Mouse (Mus musculus) midbrain, postnatal 0 days (tissue): Measurements from ENCODE around the gene Smpd4. TPM values are rescaled to one million over a fixed set of nuclear protein-coding genes. Genes with fewer than 3 reads are reported as not detected.
"Not testable (repeated sequence)": the region's sequence is repeated elsewhere in the genome, so short reads cannot be mapped to it uniquely, and the experiment has no call there.

ENCODE experiments used
- ATAC-seq: fragments of 200-750 bp; cut with Nextera tagmentation; 2 replicates; pipeline ENCODE4 v1.8.0; 2017; ENCODE audit warnings: moderate number of reproducible peaks, mild to moderate bottlenecking, moderate TSS enrichment, moderate library complexity; ENCODE audit not compliant: low FRiP score
- DNase-seq: peaks from one replicate; pipeline ENCODE4 v3.0.0-alpha.2; 2015; ENCODE audit warnings: low spot score
- H3K27ac ChIP-seq: fragments of 300-500 bp; sonication (generic); 2 replicates; pipeline ENCODE4 v1.5.1; 2014; ENCODE audit warnings: low read depth, mild to moderate bottlenecking, low read length, mixed read lengths
- H3K27me3 ChIP-seq: fragments of 300-500 bp; sonication (generic); 2 replicates; pipeline ENCODE4 v1.6.1; 2014; ENCODE audit warnings: low read length, control low read depth, mixed read lengths; ENCODE audit not compliant: insufficient read depth
- H3K36me3 ChIP-seq: fragments of 300-500 bp; sonication (generic); 2 replicates; pipeline ENCODE4 v1.6.1; 2014; ENCODE audit warnings: low read length, control low read depth, mixed read lengths; ENCODE audit not compliant: insufficient read depth
- H3K4me1 ChIP-seq: fragments of 300-500 bp; sonication (generic); 2 replicates; pipeline ENCODE4 v1.6.1; 2014; ENCODE audit warnings: mild to moderate bottlenecking, control low read depth, antibody characterized with exemption, low read length, mixed read lengths; ENCODE audit not compliant: insufficient read depth
- H3K4me2 ChIP-seq: fragments of 300-500 bp; sonication (generic); 2 replicates; pipeline ENCODE4 v1.6.1; 2014; ENCODE audit warnings: low read depth, mild to moderate bottlenecking, low read length, mixed read lengths; ENCODE audit not compliant: poor library complexity, severe bottlenecking
- H3K4me3 ChIP-seq: fragments of 300-500 bp; sonication (generic); 2 replicates; pipeline ENCODE4 v1.5.1; 2014; ENCODE audit warnings: low read depth, mild to moderate bottlenecking, low read length, moderate library complexity
- H3K9ac ChIP-seq: fragments of 300-500 bp; sonication (generic); replicated peaks from 2 replicates; pipeline ENCODE4 v1.6.1; 2014; ENCODE audit warnings: mild to moderate bottlenecking, low read length, moderate library complexity, mixed read lengths; ENCODE audit not compliant: poor library complexity, severe bottlenecking
- H3K9me3 ChIP-seq: fragments of 300-500 bp; sonication (generic); 2 replicates; pipeline ENCODE4 v1.6.1; 2016; ENCODE audit warnings: low read length, control low read depth
- CTCF ChIP-seq: IDR thresholded peaks from 2 replicates; pipeline ENCODE4 v1.5.1; 2016; ENCODE audit warnings: antibody characterized with exemption, mild to moderate bottlenecking
- WGBS: fragments of 180-500 bp; shearing (Covaris S2); extraction: QIAGEN DNeasy Blood & Tissue Kit; methylation state at CpG from one replicate; pipeline ENCODE4 v1.1.7; 2014; 5-methylcytosine and 5-hydroxymethylcytosine counted together
- polyA plus RNA-seq: library from polyadenylated mRNA; unstranded; fragments of >200 nt; fragmentation: Nextera tagmentation; extraction: Ambion mirVana; gene quantifications from 2 replicates; pipeline ENCODE4 v1.2.1, GENCODE M21; 2015
- total RNA-seq: library from RNA; depleted of rRNA; stranded (reverse); fragments of >200 nt; gene quantifications from 2 replicates; pipeline ENCODE4 v1.2.3, GENCODE M21; 2014

Gene Smpd4
- total and polyA plus RNA-seq, 2 experiments from 2014 or later, result 23.4 to 58.5 TPM

DNA sequence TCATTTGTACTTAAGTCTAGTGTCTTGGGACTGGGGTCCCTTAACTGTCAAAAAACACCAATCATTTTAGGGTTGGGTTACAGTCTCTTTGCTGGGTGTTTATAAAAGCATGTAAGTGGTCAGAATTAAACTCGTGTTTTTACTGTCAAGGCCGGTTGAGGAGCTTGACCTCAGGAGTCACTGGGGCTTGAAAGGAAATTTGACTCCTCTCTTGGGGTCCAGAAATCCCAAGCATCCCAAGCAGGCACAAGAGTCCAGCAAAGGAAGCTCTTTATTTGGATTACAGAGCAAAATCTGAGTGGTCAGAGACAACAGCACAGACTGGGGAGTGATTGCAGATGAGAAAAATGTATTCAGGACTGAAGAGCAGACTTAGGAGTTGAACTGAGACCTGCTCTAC, 28.4 kb upstream of the Smpd4 start:
- ATAC-seq (no peak), DNase-seq (no peak)
- Histone ChIP-seq H3K27me3 (no peaks in the 10 kb centered on the region), H3K9me3 (no peaks in the 10 kb centered on the region), H3K27ac (no peak overlapping the region), H3K36me3 (no peaks in the 10 kb centered on the region), H3K9ac (no peak overlapping the region), H3K4me1 (no peaks in the 10 kb centered on the region), H3K4me3 (no peak overlapping the region), H3K4me2 (no peak overlapping the region)
- WGBS, result 43% methylated on average over 2 of the region's 2 CpGs
- no peak for TF ChIP-seq CTCF

DNA sequence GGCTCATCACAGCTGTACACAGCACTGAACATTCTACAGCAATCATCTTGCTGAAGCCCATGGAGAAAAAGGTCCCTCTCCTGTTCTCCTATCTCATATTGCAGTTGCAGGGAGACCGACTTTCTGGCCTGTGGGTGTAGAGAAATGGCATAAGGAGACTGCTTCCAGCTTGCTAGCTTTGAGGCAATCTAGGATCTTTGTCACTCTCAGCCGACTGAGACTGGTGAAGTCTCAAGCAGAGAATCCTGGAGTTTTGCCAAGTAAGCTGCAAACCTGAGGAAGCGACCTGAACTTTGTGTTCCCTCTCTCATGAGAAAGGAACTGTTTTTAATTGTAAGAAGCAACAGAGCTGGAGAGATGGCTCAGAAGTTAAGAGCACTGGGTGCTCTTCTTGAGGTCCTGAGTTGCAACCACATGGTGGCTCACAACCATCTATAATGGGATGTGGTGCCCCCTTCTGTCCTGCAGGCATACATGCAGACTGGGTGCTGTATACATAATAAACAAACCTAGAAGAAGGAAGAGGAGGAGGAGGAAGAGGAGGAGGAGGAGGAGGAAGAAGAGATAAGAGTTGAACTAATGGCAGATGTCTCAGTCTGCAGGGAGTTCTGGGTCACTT, 18.1 kb upstream of the Smpd4 start:
- DNase-seq, result no peak
- H3K27ac ChIP-seq, result no peak overlapping the region
- no peaks in the 10 kb centered on the region for H3K9me3 ChIP-seq
- no peaks in the 10 kb centered on the region for H3K36me3 ChIP-seq
- H3K9ac ChIP-seq, result no peak overlapping the region
- no peaks in the 10 kb centered on the region for H3K4me1 ChIP-seq
- peak; percentile 34; the same call in 1 of the 2 replicates for TF ChIP-seq CTCF
- 64% methylated on average over 3 of the region's 3 CpGs for WGBS
- H3K4me3 ChIP-seq, result no peak overlapping the region
- ATAC-seq, result no peak
- H3K27me3 ChIP-seq, result no peaks in the 10 kb centered on the region
- H3K4me2 ChIP-seq, result no peak overlapping the region

DNA sequence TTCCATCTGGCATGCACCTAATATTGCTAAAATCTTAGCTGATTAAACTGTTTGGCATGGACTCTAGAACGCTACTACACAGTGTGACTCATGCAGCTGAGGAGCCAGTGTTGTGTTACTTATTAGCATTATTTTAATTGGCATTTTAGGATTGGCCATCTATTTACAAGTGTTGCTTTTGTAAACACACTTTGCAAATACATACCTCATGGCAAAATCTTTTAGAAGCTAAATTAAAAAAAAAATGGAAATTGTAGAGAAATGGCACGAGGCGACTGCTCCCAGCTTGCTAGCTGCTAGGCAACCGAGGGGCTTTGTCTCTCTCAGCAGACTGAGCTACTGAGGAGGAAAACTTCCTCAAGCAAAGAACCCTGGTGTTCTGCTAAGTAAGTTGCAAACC, 14.2 kb upstream of the Smpd4 start:
- no peaks in the 10 kb centered on the region for H3K9me3 ChIP-seq
- no peaks in the 10 kb centered on the region for H3K27me3 ChIP-seq
- 38% methylated on average over 4 of the region's 4 CpGs for WGBS
- DNase-seq, result peak; percentile 28
- H3K4me1 ChIP-seq, result no peaks in the 10 kb centered on the region
- H3K4me3 ChIP-seq, result no peak overlapping the region
- ATAC-seq, result no peak
- TF ChIP-seq CTCF, result no peak
- H3K9ac ChIP-seq, result no peak overlapping the region
- H3K27ac ChIP-seq, result no peak overlapping the region
- H3K36me3 ChIP-seq, result no peaks in the 10 kb centered on the region
- no peak overlapping the region for H3K4me2 ChIP-seq

- WGBS, result 79% methylated on average over 5 of the region's 5 CpGs
Observed at GRCm38 (mm10) chr16:17605684-17606083, 13.5 kb upstream of the Smpd4 start.

GRCm38 (mm10) chr16:17611383-17611782, 7.8 kb upstream of the Smpd4 start:
- no peaks in the 10 kb centered on the region for H3K9me3 ChIP-seq
- TF ChIP-seq CTCF, result no peak
- no peak for ATAC-seq
- H3K4me3 ChIP-seq, result no peak overlapping the region
- H3K9ac ChIP-seq, result no peak overlapping the region
- no peak overlapping the region for H3K27ac ChIP-seq
- H3K4me2 ChIP-seq, result no peak overlapping the region
- no peaks in the 10 kb centered on the region for H3K4me1 ChIP-seq
- H3K36me3 ChIP-seq, result no peaks in the 10 kb centered on the region
- no peak for DNase-seq
- 67% methylated on average over 4 of the region's 4 CpGs for WGBS
- H3K27me3 ChIP-seq, result no peaks in the 10 kb centered on the region

More at GRCm38 (mm10) chr16:17605684-17606083, 13.5 kb upstream of the Smpd4 start:
- no peak for ATAC-seq
- Histone ChIP-seq H3K36me3 (no peaks in the 10 kb centered on the region), H3K4me3 (no peak overlapping the region), H3K27ac (no peak overlapping the region), H3K4me2 (no peak overlapping the region), H3K9me3 (no peaks in the 10 kb centered on the region), H3K27me3 (no peaks in the 10 kb centered on the region), H3K9ac (no peak overlapping the region), H3K4me1 (no peaks in the 10 kb centered on the region)
- TF ChIP-seq CTCF, result no peak
- no peak for DNase-seq

DNA sequence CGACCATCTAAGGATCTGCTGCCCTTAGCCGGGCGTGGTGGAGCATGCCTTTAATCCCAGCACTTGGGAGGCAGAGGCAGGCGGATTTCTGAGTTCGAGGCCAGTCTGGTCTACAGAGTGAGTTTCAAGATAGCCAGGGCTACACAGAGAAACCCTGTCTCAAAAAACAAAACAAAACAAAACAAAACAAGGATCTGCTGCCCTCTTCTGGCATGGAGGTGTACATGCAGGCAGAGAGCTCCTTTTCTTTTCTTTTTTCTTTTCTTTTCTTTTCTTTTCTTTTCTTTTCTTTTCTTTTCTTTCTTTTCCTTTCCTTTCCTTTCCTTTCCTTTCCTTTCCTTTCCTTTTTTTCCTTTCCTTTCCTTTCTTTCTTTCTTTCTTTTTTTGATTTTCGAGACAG, 4.4 kb upstream of the Smpd4 start:
- 92% methylated on average over 6 of the region's 6 CpGs for WGBS
- not testable (repeated sequence) for H3K27me3 ChIP-seq, H3K9me3 ChIP-seq, H3K9ac ChIP-seq, DNase-seq, H3K4me2 ChIP-seq, ATAC-seq, H3K27ac ChIP-seq, H3K4me3 ChIP-seq, H3K4me1 ChIP-seq, H3K36me3 ChIP-seq
- TF ChIP-seq CTCF, result peak; percentile 67
